Mouse (Mus musculus): ENCODE data around the gene Jun. TPM values are rescaled to one million over a fixed set of nuclear protein-coding genes. Genes with fewer than 3 reads are reported as not detected.
A peak's percentile ranks its signal among the peaks of the same experiment; 100 is the strongest.

The Jun gene
- total RNA-seq, 2 experiments from 2014 or later: 47.1 to 48.6 TPM

- intact Hi-C loops (cut with DNase I): no loop called here
- DNase-seq (ENCODE audit: low spot score in 2 of 2): no peak
These were observed 3.3 kb downstream of the Jun start for GRCm38 (mm10) chr4:95048731-95049100.

- no peak for DNase-seq (ENCODE audit: low spot score in 2 of 2)
- intact Hi-C loops (cut with DNase I): no loop called here
These were observed 3.8 kb downstream of the Jun start for GRCm38 (mm10) chr4:95048021-95048730.

- intact Hi-C loops (cut with DNase I): no loop called here
- no peak for DNase-seq (ENCODE audit: low spot score in 2 of 2)
These were observed 6.9 kb downstream of the Jun start for GRCm38 (mm10) chr4:95045133-95045532.

- intact Hi-C loops (cut with DNase I): no loop called here
- DNase-seq (ENCODE audit: low spot score in 2 of 2): no peak
These were observed 7.3 kb downstream of the Jun start for GRCm38 (mm10) chr4:95044721-95045120.

GRCm38 (mm10) chr4:95038024-95038423 is 14.0 kb downstream of the Jun start:
- intact Hi-C loops (cut with DNase I): no loop called here
- no peak for DNase-seq (ENCODE audit: low spot score in 2 of 2)

- intact Hi-C loops (cut with DNase I): no loop called here
- DNase-seq (ENCODE audit: low spot score in 2 of 2): no peak
These were observed 20.9 kb downstream of the Jun start for GRCm38 (mm10) chr4:95031158-95031557.

GRCm38 (mm10) chr4:95025847-95026600 is 26.0 kb downstream of the Jun start:
- intact Hi-C loops (cut with DNase I): no loop called here
- DNase-seq (ENCODE audit: low spot score in 2 of 2): no peak

GRCm38 (mm10) chr4:95023350-95023953 is 28.6 kb downstream of the Jun start:
- DNase-seq (ENCODE audit: low spot score in 2 of 2): peak in 1 of 2 experiments; percentile 47
- intact Hi-C loops (cut with DNase I): no loop called here

- peak in 1 of 2 experiments; percentile 10 for DNase-seq (ENCODE audit: low spot score in 2 of 2)
- intact Hi-C loops (cut with DNase I): no loop called here
These were observed 30.1 kb downstream of the Jun start for GRCm38 (mm10) chr4:95021649-95022637.

- no peak for DNase-seq (ENCODE audit: low spot score in 2 of 2)
- intact Hi-C loops (cut with DNase I): no loop called here
These were observed 31.8 kb downstream of the Jun start for GRCm38 (mm10) chr4:95020201-95020600.

GRCm38 (mm10) chr4:95018221-95018620 is 33.8 kb downstream of the Jun start:
- intact Hi-C loops (cut with DNase I): no loop called here
- no peak for DNase-seq (ENCODE audit: low spot score in 2 of 2)

- intact Hi-C loops (cut with DNase I): no loop called here
- no peak for DNase-seq (ENCODE audit: low spot score in 2 of 2)
These were observed 39.3 kb downstream of the Jun start for GRCm38 (mm10) chr4:95012706-95013105.

- no peak for DNase-seq (ENCODE audit: low spot score in 2 of 2)
- intact Hi-C loops (cut with DNase I): no loop called here
These were observed 39.8 kb downstream of the Jun start for GRCm38 (mm10) chr4:95012256-95012655.

GRCm38 (mm10) chr4:95008175-95009057 is 43.6 kb downstream of the Jun start:
- intact Hi-C loops (cut with DNase I): loop anchor here (1.0 kb wide), 1 partner anchor 917 kb away; no protein-coding TSS in a partner anchor
- peak; percentile 73 to 81 for DNase-seq (ENCODE audit: low spot score in 2 of 2)

GRCm38 (mm10) chr4:95007759-95008158 is 44.3 kb downstream of the Jun start:
- intact Hi-C loops (cut with DNase I): loop anchor here (1.0 kb wide), 1 partner anchor 918 kb away; no protein-coding TSS in a partner anchor
- no peak for DNase-seq (ENCODE audit: low spot score in 2 of 2)

GRCm38 (mm10) chr4:95005251-95005830 is 46.7 kb downstream of the Jun start:
- intact Hi-C loops (cut with DNase I): no loop called here
- DNase-seq (ENCODE audit: low spot score in 2 of 2): no peak

- no peak for DNase-seq (ENCODE audit: low spot score in 2 of 2)
- intact Hi-C loops (cut with DNase I): no loop called here
These were observed 50.8 kb downstream of the Jun start for GRCm38 (mm10) chr4:95001043-95001775.
